Mouse (Mus musculus): ENCODE data around the gene Osbp2. TPM values are rescaled to one million over a fixed set of nuclear protein-coding genes. Genes with fewer than 3 reads are reported as not detected.

The Osbp2 gene
- polyA plus RNA-seq, 1 experiment from 2014 or later, result 1.4 TPM

DNA sequence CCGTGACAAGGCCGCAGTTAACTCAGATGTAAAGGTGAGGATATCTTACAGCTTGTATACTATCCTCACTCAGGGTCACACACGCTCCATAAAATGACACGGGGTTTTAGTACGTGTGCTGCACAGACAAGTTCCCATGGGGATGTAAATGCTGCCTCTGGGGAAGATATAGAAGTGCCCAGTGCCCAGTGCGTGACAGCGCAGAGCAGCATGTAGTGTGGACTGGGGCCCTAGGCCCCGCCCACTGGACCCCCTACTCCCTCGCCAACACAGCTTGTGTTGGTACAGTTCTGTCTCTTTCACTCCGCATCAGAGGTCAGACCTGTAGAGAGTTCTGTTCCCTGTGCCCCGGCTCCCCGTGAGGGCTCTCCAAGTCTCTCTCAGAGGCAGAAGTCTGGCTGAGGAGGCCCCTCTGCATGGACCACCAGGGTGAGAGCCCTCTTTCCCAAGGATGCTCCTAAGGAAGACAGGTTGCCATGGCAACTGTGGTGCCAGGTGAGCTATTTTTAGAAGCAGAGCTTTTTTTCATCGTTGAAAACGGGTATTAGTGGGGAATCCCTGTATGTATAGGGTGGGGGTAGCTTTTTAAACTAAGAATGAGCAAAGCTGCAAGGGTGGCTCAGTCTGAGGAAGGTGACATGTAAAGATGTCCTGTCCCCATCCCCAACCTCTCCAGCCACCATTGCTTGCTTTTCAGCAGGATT is 129.6 kb downstream of the Osbp2 start:
- H3K36me3 ChIP-seq, result no peaks in the 10 kb centered on the region
- DNase-seq (ENCODE audit: low spot score), result no peak
- H3K4me1 ChIP-seq, result peaks cover 8% of the 10 kb centered on the region
- no peak overlapping the region for H3K27ac ChIP-seq (replicated peaks)
- no peaks in the 10 kb centered on the region for H3K27me3 ChIP-seq (ENCODE audit: low read depth, poor library complexity, severe bottlenecking)
- 75% methylated on average over 14 of the region's 14 CpGs for WGBS
- no peaks in the 10 kb centered on the region for H3K9me3 ChIP-seq (replicated peaks)
- H3K4me3 ChIP-seq, result no peak overlapping the region

DNA sequence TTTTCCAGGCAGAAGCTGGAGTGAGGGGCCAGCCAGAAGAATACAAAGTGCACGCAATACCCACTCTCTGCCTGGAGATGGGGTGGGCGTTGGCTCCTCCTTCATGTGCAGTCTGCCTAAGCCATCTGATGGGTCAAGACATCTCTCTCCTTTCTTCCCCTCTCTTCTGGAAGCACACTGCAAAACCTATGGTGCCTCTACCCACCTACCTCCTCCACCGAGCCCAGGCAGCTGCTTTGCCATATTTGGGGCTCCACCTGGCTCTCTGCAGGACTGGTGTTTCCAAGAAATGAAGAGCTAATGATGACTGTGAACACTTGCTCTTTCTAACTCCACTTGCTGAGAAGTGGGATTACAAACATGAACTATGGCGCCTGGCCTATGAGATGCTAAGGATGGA is 132.2 kb downstream of the Osbp2 start:
- H3K36me3 ChIP-seq, result no peaks in the 10 kb centered on the region
- DNase-seq (ENCODE audit: low spot score), result no peak

DNA sequence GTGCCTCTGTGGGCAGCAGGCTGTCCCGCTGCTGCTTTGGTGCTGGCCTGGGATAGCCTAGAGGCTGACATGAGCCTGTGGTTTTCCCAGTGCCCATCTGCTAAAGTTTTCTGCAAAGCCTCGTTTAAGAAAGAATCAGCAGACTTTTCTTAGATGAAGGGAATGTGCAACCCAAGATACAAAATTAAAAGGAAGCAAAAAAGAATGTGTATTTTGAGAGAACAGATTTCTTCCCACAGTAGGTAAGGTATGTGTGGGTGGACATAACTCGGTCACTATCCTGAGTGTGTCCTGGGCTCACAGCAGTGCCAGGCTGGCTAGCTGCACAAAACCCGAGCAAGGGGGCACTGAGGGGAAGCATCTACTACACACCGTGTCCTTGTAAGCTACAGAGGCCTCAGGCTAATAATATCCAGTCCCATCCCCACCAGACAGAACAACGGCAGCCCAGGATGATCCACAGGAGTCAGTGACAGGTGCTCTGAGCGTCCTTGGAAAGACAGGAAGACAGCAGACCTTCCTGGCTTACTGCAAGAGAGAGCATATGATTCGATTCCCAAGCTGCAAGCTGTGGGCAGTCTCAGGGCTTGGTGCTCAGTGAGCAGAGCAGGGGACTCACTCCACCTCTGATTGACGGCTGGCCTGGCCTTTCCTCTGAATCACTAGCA is 136.1 kb downstream of the Osbp2 start:
- H3K9me3 ChIP-seq (replicated peaks), result no peaks in the 10 kb centered on the region
- H3K4me1 ChIP-seq, result peaks cover 27% of the 10 kb centered on the region
- no peak overlapping the region for H3K4me3 ChIP-seq
- 77% methylated on average over 9 of the region's 9 CpGs for whole genome bisulfite sequencing
- H3K36me3 ChIP-seq, result no peaks in the 10 kb centered on the region
- DNase-seq (ENCODE audit: low spot score), result no peak
- no peaks in the 10 kb centered on the region for H3K27me3 ChIP-seq (ENCODE audit: low read depth, poor library complexity, severe bottlenecking)
- no peak overlapping the region for H3K27ac ChIP-seq (replicated peaks)

More for the DNA sequence above, 132.2 kb downstream of the Osbp2 start:
- Histone ChIP-seq H3K4me1 (peaks cover 8% of the 10 kb centered on the region), H3K27ac (replicated peaks) (no peak overlapping the region), H3K27me3 (ENCODE audit: low read depth, poor library complexity, severe bottlenecking) (no peaks in the 10 kb centered on the region), H3K4me3 (no peak overlapping the region), H3K9me3 (replicated peaks) (no peaks in the 10 kb centered on the region)
- 83% methylated on average over 4 of the region's 4 CpGs for WGBS

DNA sequence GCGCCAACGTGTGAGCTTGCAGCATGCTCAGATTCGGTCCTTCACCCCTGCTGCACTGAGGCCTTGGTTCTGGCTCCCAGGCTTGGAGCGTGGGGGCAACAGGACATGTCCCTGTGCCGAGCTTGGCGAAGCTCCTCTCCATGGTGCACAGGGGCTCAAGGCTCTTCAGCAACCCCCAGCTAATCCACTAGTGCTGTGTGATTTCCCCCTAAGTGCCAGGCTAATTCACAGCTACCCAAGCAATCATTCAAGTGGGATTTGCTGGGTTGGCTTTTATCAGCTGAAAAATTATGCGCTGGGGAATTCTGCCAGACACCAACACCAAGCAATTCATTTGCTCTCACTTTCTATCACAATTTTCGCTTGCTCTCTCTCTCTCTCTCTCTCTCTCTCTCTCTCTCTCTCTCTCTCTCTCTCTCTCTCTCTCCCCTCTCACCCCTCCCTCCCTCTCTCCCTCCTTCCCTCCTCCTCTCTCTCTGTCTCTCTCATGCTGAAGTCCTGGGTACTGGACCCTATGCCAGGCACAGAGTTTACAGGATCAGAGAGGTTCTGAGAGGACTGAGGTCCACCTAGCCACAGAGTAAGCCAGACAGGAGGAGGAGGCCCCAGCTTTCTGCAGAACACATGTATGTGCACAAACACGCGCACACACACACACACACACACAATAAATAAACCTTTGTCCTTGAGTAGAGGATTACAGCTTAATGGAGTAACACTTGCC is 138.2 kb downstream of the Osbp2 start:
- H3K4me3 ChIP-seq, result no peak overlapping the region
- H3K36me3 ChIP-seq, result no peaks in the 10 kb centered on the region
- H3K27me3 ChIP-seq (ENCODE audit: low read depth, poor library complexity, severe bottlenecking), result no peaks in the 10 kb centered on the region
- no peak for DNase-seq (ENCODE audit: low spot score)
- 67% methylated on average over 10 of the region's 10 CpGs for WGBS
- H3K4me1 ChIP-seq, result peaks cover 42% of the 10 kb centered on the region
- no peaks in the 10 kb centered on the region for H3K9me3 ChIP-seq (replicated peaks)
- H3K27ac ChIP-seq (replicated peaks), result peak overlapping the region; percentile 49; the same call in 1 of the 2 replicates

DNA sequence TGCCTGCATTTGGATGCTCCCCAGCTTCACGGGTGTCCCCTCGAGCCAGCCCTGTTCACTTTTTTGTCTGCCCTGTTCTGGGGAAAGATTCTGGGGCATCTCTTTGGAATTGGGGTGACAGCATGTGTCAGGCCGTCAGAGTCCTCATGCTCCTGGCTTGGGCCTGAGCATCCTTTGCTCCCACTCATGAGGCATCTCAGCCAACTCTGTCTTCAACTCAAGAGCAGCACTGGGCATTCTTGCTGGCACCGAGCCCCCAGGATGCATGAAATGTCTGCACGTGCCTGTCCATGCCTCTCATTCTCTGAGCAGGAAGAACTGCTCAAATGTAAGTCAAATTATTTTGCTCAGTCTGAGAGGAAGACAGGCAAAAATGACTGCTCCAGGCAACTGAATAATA is 139.0 kb downstream of the Osbp2 start:
- no peaks in the 10 kb centered on the region for H3K9me3 ChIP-seq (replicated peaks)
- peaks cover 42% of the 10 kb centered on the region for H3K4me1 ChIP-seq
- no peak for DNase-seq (ENCODE audit: low spot score)
- H3K4me3 ChIP-seq, result no peak overlapping the region
- WGBS, result 79% methylated on average over 5 of the region's 5 CpGs
- H3K27me3 ChIP-seq (ENCODE audit: low read depth, poor library complexity, severe bottlenecking), result no peaks in the 10 kb centered on the region
- no peaks in the 10 kb centered on the region for H3K36me3 ChIP-seq
- peak overlapping the region; percentile 49; the same call in 1 of the 2 replicates for H3K27ac ChIP-seq (replicated peaks)

DNA sequence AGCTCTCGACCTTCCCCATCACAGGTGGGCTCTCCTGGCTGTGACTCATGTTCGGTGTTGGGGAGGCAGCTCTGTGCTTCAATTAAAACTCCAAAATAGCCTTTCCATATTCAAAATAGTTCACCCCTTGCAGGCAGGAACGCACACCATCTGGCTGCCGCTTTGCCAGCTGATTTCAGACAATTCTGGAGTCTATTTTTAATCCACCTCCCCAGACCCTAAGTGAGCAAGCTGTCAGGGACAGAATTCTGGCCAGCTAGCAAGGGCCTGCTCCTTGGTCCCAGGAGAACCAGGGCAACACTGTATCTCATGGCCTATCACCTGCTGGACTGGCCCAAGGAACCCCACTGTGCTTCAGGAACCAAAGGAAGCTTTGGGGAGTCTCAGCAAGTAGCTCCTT is 139.8 kb downstream of the Osbp2 start:
- H3K36me3 ChIP-seq, result no peaks in the 10 kb centered on the region
- H3K9me3 ChIP-seq (replicated peaks), result no peaks in the 10 kb centered on the region
- no peak for DNase-seq (ENCODE audit: low spot score)
- WGBS, result 77% methylated on average over 4 of the region's 4 CpGs
- H3K4me3 ChIP-seq, result no peak overlapping the region
- H3K4me1 ChIP-seq, result peaks cover 42% of the 10 kb centered on the region
- H3K27me3 ChIP-seq (ENCODE audit: low read depth, poor library complexity, severe bottlenecking), result no peaks in the 10 kb centered on the region
- H3K27ac ChIP-seq (replicated peaks), result no peak overlapping the region

DNA sequence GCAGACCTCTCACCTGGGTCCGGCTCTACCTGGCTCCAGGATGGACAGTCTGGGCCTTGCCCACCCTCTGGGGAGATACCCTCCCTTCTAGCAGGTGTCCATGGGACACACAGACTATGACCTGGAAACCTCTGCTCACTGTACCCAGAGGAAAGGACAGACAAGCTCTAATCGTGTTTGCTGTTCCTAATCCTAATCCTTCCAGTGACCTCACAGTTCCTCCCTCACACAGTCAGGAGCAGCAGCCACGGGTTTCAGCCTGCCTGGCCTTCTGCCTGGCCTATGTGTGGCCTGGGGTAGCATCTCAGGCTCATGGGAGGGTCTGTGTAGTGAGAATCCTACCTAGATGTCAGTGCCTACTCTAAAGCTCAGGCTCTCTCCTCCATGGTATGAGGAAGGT is 140.8 kb downstream of the Osbp2 start:
- no peaks in the 10 kb centered on the region for H3K9me3 ChIP-seq (replicated peaks)
- no peak for DNase-seq (ENCODE audit: low spot score)
- peak overlapping the region; percentile 78 for H3K27ac ChIP-seq (replicated peaks)
- H3K4me1 ChIP-seq, result peaks cover 42% of the 10 kb centered on the region
- H3K36me3 ChIP-seq, result no peaks in the 10 kb centered on the region
- H3K27me3 ChIP-seq (ENCODE audit: low read depth, poor library complexity, severe bottlenecking), result no peaks in the 10 kb centered on the region
- WGBS, result 55% methylated on average over 3 of the region's 3 CpGs
- no peak overlapping the region for H3K4me3 ChIP-seq

DNA sequence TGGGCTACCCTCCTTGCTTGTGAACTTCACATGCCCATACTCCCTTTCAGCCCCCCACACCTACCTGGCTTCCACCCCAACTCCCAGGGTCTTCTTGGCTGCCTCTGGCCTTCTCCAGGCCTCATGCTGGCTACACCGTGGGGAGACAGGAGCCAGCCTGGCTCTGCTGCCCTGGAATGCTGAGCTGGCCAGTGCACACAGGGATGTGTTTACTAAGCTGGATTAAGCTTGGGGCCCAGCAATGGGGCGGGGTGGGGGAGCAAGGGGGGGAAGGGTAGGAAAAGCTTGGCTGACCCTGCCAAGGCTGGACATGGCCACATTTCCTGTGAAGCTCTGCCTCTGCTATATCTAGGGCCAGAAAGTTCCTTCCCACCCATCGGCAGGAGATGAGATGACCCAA is 141.7 kb downstream of the Osbp2 start:
- Histone ChIP-seq H3K9me3 (replicated peaks) (no peaks in the 10 kb centered on the region), H3K27ac (replicated peaks) (peak overlapping the region; percentile 78), H3K4me3 (no peak overlapping the region; the same call in 1 of the 2 replicates), H3K27me3 (ENCODE audit: low read depth, poor library complexity, severe bottlenecking) (no peaks in the 10 kb centered on the region), H3K36me3 (no peaks in the 10 kb centered on the region), H3K4me1 (peaks cover 42% of the 10 kb centered on the region)
- WGBS, result 37% methylated on average over 3 of the region's 3 CpGs
- peak; percentile 38 for DNase-seq (ENCODE audit: low spot score)

DNA sequence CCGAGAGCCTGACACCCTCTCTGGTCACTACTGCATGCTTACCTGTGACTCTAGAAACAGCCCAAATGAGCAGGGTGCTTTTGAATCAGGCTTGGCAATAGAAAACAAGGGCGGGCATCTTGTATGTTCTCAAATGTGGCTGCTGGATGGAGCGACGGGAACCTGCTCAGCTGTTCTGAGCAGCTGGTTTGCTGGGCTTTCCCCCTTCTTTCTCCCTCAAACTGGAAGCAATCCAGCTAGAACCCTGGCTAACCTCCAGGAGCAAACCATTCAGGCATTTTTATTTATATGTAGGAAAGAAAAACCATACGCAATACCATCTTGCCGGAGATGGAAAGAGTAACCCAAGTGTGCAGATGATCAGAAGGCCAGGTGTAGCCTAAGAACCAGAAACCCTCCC is 147.0 kb downstream of the Osbp2 start:
- no peaks in the 10 kb centered on the region for H3K36me3 ChIP-seq
- H3K4me1 ChIP-seq, result peaks cover 6% of the 10 kb centered on the region
- H3K4me3 ChIP-seq, result no peak overlapping the region
- no peak for DNase-seq (ENCODE audit: low spot score)
- 92% methylated on average over 6 of the region's 6 CpGs for WGBS
- H3K27ac ChIP-seq (replicated peaks), result no peak overlapping the region
- H3K9me3 ChIP-seq (replicated peaks), result no peaks in the 10 kb centered on the region
- H3K27me3 ChIP-seq (ENCODE audit: low read depth, poor library complexity, severe bottlenecking), result no peaks in the 10 kb centered on the region

DNA sequence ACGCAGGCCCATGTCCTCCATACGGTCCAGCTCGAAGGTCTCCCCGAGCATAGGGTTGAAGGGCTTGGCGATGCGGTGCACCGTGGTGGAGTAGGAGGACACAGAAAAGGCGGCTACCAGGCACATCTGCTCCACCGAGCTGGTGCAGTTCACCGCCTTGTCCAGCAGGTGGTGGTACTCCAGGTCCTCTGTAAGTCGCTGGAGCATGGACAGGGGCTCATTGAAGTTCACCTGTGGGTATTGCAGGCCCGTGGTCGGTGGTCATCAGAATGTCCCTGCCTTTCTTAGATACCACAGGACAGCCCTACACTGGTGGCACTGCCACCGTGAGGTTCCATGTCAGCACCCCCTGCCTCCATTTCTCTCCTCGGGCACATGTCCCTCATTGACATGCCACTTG is 149.2 kb downstream of the Osbp2 start:
- Histone ChIP-seq H3K36me3 (no peaks in the 10 kb centered on the region), H3K27ac (replicated peaks) (no peak overlapping the region), H3K4me3 (no peak overlapping the region), H3K4me1 (no peaks in the 10 kb centered on the region), H3K9me3 (replicated peaks) (no peaks in the 10 kb centered on the region), H3K27me3 (ENCODE audit: low read depth, poor library complexity, severe bottlenecking) (no peaks in the 10 kb centered on the region)
- peak; percentile 60 for DNase-seq (ENCODE audit: low spot score)
- 46% methylated on average over 15 of the region's 15 CpGs for WGBS

DNA sequence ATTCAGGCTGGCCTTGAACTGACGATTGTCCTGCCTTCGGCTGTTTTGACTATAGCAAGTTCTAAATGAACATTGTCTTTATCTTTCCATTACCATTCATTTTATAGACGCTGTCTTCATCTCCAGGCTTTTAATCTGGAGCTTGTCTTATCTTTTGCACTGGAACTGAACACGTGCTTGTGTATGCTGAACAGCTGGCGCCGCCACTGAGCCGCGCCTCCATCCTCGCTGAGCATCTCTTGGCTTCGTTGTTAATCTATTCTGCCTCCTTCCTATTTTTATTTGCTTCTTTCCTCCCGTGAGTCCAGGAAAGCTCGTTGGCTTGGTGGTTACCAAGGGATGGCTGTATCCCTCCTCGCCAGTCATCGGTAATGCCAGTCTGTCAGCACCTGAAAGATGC is 153.5 kb downstream of the Osbp2 start:
- DNase-seq (ENCODE audit: low spot score), result no peak
- 84% methylated on average over 14 of the region's 14 CpGs for WGBS
- Histone ChIP-seq H3K4me1 (peaks cover 2% of the 10 kb centered on the region; the same call in 1 of the 2 replicates), H3K27me3 (ENCODE audit: low read depth, poor library complexity, severe bottlenecking) (no peaks in the 10 kb centered on the region), H3K4me3 (no peak overlapping the region), H3K27ac (replicated peaks) (no peak overlapping the region), H3K36me3 (no peaks in the 10 kb centered on the region), H3K9me3 (replicated peaks) (no peaks in the 10 kb centered on the region)

DNA sequence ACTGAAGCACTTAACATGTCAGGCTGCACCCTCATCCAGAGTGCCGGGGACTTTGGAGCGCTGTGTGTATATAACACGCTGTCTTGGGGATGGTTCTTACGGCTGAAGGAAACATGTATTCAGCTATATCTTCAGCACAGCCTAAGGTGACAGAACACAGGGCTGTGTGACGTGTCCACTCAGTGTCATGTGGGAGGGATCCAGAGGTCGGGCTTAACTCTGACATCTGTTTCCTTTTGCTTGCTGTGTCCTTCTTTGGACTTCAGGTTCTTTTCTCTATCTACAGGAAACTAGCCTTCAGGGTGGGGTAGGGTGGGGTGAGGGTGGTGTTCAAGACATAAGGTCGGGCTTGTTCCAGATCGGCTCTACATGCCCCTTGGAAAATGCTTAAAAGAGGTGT is 156.6 kb downstream of the Osbp2 start:
- Histone ChIP-seq H3K27me3 (ENCODE audit: low read depth, poor library complexity, severe bottlenecking) (peaks cover 4% of the 10 kb centered on the region; the same call in 1 of the 2 replicates), H3K36me3 (no peaks in the 10 kb centered on the region), H3K27ac (replicated peaks) (no peak overlapping the region), H3K4me3 (no peak overlapping the region), H3K9me3 (replicated peaks) (no peaks in the 10 kb centered on the region), H3K4me1 (peaks cover 13% of the 10 kb centered on the region)
- 89% methylated on average over 8 of the region's 8 CpGs for WGBS
- no peak for DNase-seq (ENCODE audit: low spot score)

DNA sequence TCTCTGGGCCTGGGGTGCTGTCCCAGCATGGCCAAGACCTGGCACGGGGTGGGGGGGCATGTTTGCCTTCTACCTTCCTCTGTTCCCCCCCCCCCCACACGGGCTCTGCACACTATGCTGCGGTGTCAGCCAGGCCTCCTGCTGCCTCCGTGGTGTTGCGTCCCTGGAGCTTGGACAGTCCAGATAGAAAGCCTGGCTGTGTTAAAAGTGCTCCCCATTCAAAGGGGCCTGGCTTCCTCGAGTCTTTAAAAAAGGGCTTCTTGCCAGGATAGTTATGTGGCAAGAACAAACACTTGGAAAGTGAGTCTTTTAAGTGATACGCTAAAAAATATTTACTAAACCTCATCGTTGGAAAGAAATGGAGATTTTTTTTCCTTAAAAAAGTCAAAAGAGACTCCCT is 159.3 kb downstream of the Osbp2 start:
- peaks cover 13% of the 10 kb centered on the region for H3K4me1 ChIP-seq
- H3K27me3 ChIP-seq (ENCODE audit: low read depth, poor library complexity, severe bottlenecking), result peaks cover 4% of the 10 kb centered on the region; the same call in 1 of the 2 replicates
- H3K9me3 ChIP-seq (replicated peaks), result no peaks in the 10 kb centered on the region
- no peak for DNase-seq (ENCODE audit: low spot score)
- H3K36me3 ChIP-seq, result no peaks in the 10 kb centered on the region
- 84% methylated on average over 8 of the region's 8 CpGs for WGBS
- no peak overlapping the region for H3K27ac ChIP-seq (replicated peaks)
- H3K4me3 ChIP-seq, result no peak overlapping the region

All from midbrain, embryonic 10.5 days (tissue).